Mouse (Mus musculus) cerebellum, adult 11 months (tissue): ENCODE measurements around the gene Cdc26.

Experiments used
- DNase-seq: peaks from one replicate; pipeline ENCODE4 v3.0.0; 2022

The Cdc26 gene

DNA sequence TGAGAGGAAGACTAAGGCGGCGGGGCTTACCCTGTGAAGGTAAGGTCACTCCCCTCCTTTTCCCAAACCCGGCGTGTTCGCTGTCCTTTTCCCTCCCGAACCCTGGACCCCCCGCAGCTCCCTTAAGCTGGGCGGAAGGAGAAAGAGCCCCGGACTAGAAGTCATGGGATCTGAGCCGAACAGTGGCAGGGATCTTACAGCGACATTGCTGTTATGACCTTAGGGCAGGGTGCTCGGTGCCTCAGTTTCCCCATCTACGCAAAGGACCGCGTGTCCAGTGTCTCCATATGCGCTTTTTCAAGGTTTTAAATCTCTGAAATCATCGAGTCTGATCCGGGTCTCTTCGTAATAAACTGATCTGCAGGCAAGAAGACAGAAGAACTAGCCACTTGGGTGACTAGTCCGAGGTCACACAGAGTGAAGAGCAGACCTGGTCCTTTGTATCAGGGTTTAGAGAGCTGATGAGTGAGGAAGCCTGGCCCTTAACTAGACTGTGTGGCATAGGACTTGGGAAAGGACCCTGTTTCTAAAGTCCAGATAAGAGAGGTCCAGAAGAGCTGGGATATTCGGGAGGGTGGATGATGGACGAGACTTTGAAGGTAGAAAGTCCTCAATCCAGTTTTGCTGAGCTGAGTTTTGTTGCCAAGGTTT is 47.5 kb downstream of the Cdc26 start:
- no peak for DNase-seq

DNA sequence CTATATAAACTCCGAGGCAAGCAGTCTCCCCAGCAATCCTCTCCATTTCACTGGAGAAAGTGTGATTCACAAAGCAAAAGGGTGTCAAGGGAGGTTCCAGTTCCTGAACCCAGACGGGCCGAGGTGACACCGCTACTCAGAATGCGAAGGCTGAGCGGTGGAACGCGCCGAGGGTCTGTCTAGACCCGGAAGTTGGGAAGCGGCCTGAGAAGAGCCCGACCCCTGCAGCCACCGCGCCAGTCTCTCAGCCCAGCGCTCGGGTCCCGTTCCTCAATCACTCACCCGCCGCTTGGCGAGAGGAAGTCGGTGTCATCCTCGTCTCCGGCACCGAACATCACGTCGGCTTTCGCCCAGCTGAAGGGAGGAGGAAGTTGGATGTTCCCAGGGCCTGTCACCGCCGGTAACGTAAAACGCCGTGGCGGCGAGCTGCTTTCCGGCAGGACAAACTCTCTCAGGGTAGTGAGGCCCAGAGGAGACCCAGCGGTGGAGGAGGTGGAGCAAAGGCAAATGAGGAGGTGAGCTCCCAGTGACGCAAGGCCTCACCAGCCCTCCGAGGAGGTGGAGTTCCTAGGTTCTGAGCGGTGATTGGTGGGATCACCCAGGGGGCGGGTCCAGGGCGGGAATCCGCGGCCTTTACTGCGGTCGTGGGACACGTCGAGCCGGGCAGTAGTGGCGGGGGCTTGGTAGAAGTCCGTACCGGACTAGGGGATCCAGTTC is 48.2 kb downstream of the Cdc26 start, which contains the start of the genes Fkbp15 and Slc31a1:
Gene Fkbp15, minus strand, starts transcription at position 461 of the 717 bp plus-strand sequence.
Gene Slc31a1, plus strand, starts transcription at position 640 of the 717 bp plus-strand sequence.
- DNase-seq = peak; percentile 93

- DNase-seq = no peak
These were observed 49.1 kb downstream of the Cdc26 start for GRCm38 (mm10) chr4:62359256-62359775.

GRCm38 (mm10) chr4:62357631-62358148 is 50.8 kb downstream of the Cdc26 start:
- DNase-seq = no peak

DNA sequence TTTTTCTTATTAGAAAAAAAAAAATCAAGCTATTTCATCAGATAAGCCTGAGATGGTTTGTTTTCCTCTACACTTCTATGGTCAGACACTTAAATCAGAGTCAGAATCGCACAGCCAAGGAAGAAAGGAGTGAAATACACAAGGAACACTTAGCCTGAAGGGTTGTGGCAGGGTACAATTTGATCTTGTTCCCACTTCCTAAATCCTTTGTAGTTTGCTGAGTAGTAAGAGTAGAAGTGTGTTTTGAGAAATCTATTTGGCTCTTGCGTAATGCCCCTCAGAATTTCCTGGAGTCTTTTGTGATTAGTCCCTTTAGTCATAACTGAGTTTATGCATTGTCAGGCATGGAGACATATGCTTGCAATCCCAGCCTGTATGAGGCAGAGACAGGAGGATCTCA is 59.1 kb downstream of the Cdc26 start:
- no peak for DNase-seq

DNA sequence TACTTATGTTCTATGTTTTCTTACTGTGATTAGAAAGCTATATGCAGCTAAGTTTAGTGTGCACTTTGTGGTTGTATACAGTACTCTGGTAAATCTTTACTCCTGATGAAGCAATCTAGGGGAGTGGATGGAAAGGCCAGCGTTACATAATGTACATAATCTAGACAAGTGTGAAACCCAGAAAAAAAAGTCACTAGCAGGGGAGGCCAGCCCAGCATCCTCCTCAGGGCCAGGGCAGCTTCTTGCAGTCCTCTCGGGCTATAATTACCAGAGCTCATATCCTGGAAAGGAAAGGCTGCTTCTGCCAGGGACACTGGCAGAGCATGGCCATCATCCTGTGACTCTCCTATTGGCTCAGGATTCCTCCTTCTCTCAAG is 60.1 kb downstream of the Cdc26 start:
- DNase-seq = no peak

- DNase-seq = no peak
These were observed 60.7 kb downstream of the Cdc26 start for GRCm38 (mm10) chr4:62347605-62348328.

DNA sequence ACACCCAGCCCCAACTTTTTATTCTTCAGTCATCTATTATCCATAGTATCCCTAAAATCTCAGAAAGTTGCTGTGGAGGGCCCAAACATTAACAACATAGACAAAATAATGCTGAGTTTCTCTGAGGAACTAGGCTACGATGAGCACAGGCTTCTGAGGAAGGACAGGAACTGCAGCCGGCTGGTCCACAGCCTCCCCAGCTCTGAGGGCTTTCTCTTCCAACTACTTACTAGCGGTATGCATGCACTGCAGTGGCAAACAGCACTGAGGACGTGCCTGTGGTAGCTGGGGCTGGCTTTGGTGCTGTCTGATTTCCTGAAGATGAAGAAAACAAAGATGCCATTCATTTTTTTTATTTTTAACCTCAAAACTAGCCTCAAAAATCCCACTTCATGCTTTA is 62.6 kb downstream of the Cdc26 start:
- DNase-seq = no peak

GRCm38 (mm10) chr4:62344000-62344399 is 64.4 kb downstream of the Cdc26 start:
- no peak for DNase-seq

DNA sequence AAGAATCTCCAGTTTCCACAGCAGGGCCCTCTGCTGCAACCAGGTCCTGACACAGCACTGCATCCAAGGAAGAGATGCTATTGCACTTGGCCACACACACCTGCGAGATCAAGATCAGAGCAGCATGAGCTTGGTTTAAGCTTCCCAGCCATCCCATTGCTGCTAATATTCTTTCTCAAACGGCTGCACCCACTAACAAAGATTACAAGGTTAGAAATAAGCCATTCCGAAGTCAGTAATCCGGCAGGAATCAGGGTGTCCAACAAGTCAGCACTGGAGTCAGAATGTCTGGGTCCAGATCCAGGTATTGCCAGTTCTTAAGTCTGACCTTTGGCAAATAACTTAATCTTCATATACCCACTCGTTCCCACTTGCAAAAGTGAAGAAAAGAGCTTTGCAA is 69.9 kb downstream of the Cdc26 start:
- no peak for DNase-seq
